Mouse (Mus musculus): ENCODE results near the gene Trank1.

Trank1 gene

GRCm38 (mm10) chr9:111381056-111382025 is 69.8 kb downstream of the Trank1 start:
- DNase-seq (ENCODE audit: low spot score), result no peak

- DNase-seq (ENCODE audit: low spot score), result no peak
These were observed 70.9 kb downstream of the Trank1 start for GRCm38 (mm10) chr9:111382469-111382868.

DNA sequence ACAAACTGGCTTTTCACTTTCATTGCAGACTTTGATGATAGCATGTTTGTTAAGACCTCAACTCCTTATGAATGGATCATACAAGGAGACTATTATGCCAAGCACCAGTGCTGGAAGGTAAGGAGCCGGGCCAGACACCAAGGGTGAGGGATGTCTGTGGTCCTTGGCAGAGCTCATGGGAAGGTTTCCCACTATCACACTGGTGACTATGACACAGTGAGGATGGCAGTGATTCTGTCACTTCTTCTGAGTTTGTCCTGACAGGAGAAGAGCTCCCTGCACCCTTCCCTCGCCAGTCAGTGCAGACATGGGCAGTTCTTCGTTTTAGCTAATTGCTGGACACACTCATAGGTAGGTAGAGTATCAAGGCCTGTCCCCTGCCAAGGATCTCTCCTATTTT is 71.5 kb downstream of the Trank1 start:
- DNase-seq (ENCODE audit: low spot score), result no peak

- no peak for DNase-seq (ENCODE audit: low spot score)
These were observed 72.2 kb downstream of the Trank1 start for GRCm38 (mm10) chr9:111383756-111384155.

DNA sequence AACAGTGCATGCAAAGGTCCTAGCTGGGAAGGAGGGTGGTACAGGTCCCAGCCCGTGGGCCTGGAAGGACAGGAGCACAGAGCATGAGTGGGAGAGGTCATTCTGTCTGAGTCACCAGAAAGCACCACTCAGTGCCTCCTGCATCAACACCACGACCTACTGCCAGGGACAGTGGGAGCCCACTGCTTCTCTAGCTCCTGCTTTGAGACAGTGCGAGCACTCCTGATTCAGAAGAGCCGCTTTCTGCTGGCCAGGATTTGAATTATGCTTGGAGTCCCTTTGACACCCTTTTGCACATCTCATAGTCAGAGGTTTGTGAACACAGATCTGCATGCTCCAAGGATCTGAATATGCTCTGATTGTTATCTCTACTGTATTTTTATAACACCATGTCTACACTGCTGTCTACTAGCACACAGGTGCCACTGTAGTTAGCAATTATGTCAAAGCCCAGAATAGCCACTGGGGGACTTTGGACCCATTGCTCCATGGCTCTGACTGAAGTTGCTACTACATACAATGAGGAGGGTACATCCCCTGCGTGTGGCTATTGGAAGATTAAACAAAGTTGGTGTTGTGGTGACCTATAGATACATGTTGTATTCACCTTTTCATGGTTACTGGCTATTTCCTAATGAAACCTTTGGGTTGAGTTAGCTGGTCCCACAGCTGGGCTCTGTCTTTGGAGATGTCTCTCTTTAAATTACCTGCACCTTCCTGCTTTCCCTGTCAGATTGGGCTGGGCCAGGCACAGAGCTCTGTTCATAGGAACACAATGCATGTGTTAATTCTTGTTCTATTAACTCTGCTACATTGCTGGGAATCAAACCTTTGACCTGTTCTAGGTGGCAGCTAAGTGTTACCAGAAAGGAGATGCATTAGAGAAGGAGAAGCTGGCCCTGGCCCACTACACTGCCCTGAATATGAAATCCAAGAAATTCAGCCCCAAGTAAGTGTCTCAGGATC is 74.3 kb downstream of the Trank1 start:
- DNase-seq (ENCODE audit: low spot score), result no peak

DNA sequence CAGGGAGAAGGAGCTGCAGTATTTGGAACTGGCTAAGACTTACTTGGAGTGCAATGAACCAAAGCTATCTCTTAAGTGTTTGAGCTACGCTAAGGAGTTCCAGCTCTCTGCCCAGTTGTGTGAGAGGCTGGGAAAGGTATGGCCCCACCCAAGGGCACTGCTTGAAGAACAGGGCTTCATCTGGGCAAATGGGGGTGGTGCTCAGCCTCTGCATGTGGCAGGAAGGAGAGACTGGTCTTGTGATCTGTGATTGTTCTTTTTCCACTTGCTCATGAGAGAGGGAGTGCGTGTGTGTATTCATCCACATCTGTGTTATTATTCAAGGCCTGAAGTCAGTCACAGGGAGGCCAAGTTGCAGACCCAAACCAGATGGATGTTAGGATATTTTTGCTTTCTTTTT is 75.0 kb downstream of the Trank1 start:
- no peak for DNase-seq (ENCODE audit: low spot score)

GRCm38 (mm10) chr9:111387576-111387975 is 76.0 kb downstream of the Trank1 start:
- DNase-seq (ENCODE audit: low spot score), result no peak

- DNase-seq (ENCODE audit: low spot score), result no peak
These were observed 78.5 kb downstream of the Trank1 start for GRCm38 (mm10) chr9:111390016-111390415.

- DNase-seq (ENCODE audit: low spot score), result no peak
These were observed 79.5 kb downstream of the Trank1 start for GRCm38 (mm10) chr9:111391036-111391435.

GRCm38 (mm10) chr9:111391926-111392442 is 80.4 kb downstream of the Trank1 start:
- no peak for DNase-seq (ENCODE audit: low spot score)

DNA sequence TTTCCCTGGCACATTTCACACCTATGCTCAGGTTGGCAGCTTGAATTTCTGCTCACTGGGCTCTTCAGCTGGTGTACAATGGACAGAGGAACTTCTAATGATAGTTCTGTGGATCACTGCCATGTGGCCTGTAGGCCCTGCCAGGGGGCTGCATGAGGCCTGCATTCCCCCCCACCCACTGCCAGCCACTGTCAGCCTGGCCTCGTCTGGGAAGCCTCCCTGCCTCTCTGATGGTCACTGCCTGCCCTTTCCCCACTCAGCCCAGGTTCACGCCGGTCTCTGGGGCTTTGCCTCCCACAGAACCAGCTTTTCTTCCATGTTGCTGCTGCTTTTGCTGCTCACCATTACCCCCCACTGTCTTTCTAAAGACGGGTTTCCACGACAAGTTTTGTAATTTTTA is 83.7 kb downstream of the Trank1 start:
- DNase-seq (ENCODE audit: low spot score), result no peak

DNA sequence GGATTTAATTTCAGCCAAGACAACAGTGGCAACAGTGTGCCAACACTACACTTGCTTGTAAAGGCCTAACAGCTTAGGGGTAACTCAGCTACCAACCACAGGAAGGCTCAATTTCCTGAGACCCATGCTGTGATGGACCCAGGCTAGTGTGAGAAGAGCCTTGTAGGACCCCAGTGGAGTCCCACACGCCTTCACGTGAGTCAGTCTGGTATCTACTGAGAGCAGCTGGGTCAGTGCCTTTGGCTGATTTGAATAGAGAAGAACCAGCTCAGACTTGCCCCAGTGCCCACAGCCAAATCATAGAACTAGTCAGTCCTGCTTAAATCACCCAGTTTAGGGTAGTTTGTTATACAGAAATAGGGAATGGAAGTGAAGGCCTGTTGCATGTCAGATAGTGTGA is 86.5 kb downstream of the Trank1 start:
- no peak for DNase-seq (ENCODE audit: low spot score)

GRCm38 (mm10) chr9:111400089-111400488 is 88.5 kb downstream of the Trank1 start:
- no peak for DNase-seq (ENCODE audit: low spot score)

DNA sequence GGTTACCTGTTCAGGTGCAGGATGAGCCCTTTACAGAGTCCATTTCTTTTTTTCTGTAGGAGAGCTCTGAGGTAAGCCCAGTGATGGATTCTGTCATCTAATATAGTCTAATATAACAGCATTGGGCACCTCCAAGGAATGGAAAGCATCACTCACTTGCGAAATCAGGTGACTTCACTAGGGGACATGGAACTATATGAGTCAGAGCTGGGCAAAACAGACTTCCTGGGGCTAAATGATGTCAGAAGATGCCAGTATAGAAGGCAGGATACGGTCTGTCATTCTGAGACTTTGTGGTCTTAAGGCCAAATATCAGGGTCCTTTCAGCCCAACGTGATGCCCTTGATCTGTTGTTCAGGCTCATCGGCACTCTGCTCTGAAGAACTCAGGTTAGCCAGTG is 91.6 kb downstream of the Trank1 start:
- no peak for DNase-seq (ENCODE audit: low spot score)

DNA sequence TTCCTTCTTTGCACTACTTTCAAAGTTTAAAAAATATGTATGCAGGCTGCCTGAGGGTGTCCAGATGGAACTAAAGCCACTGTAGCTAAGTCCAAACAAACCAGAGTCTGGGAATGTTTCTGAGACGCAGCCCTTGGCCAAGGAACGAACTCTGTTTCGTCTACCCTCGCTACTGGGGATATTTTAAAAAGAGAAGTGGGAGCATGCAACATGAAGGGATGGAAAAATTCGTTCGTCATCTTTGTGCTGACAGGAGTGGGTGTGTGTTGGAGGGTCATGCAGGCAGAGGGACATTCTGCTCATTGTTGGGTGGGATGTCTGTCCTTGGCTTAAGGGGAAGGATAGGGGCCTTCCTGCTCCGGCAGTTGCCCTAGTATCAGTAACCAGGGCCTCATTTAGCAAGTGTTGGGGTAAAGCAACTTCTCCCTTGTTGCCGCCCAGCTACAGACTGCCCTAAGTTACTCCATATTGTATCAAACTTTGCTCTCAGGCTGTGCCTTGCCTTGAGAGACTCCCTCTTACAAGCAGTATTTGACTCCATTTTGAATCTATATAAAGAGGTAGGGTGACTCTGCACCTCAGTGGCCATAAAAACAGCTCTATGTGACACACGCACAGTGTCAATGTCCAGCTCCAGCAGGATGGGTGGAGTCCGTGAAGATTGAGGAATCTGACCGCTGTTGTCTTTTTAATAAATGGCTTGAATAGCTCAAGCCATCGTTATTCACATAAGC is 93.0 kb downstream of the Trank1 start:
- no peak for DNase-seq (ENCODE audit: low spot score)

GRCm38 (mm10) chr9:111405080-111405428 is 93.5 kb downstream of the Trank1 start:
- DNase-seq (ENCODE audit: low spot score), result no peak

DNA sequence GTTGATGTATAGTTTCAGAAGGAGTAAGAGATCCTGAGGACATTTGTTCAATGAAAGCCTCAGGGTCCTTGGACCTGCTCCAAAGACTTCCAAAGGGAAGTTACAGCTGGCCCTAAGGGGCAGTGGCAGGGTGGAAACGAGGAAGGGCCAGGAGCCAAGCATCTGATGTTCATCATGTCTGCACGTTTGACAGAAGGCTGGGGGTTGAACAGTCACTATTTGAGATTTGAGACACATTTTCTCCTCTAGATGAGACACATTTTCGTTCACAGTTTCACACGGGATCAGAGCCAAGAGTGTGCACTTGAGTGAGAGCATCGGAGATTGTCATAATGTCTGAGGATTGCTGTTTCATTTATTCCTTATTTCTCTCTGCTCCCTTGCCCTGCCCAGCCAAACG is 96.5 kb downstream of the Trank1 start:
- DNase-seq (ENCODE audit: low spot score), result no peak

GRCm38 (mm10) chr9:111408427-111408826 is 96.9 kb downstream of the Trank1 start:
- no peak for DNase-seq (ENCODE audit: low spot score)

GRCm38 (mm10) chr9:111412471-111413160 is 101.1 kb downstream of the Trank1 start:
- peak; percentile 59 for DNase-seq (ENCODE audit: low spot score)

GRCm38 (mm10) chr9:111421862-111422261 is 110.3 kb downstream of the Trank1 start:
- no peak for DNase-seq (ENCODE audit: low spot score)

DNA sequence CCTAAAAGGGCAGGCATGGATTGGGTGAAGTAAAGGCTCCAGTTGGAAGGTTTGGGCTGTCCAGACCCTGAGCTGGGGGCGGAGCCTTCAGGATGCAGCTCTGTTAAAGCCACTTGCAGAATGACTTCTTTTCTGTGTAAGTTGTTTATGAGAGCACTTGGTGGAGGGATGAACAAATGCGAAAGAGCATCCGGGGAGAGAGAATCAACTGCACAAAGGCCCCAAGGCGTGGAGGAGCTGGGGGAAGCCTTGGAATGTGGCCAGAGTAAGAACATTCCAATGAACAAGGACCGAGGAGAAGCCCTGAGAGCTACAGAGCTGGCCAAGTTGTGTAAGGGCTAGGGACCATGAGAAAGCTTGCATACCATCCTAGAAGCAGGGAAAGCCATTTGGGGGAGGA is 111.0 kb downstream of the Trank1 start:
- no peak for DNase-seq (ENCODE audit: low spot score)

Measured in retina, embryonic 14.5 days (tissue).